Mouse (Mus musculus) MEL (cell line): ENCODE results near the gene Rpl18a.

ENCODE experiments used
- CHD2 ChIP-seq: IDR thresholded peaks from 2 replicates; pipeline ENCODE4 v1.6.1; 2011; ENCODE audit warnings: low read length, improper control_type of control experiment
- CTCF ChIP-seq, 3 experiments: IDR thresholded peaks in 2 of 3; conservative IDR thresholded peaks in 1 of 3; 2 replicates each; pipeline ENCODE4 v1.5.1; 2011 to 2012; ENCODE audit warnings: low read length in 3 of 3, low read depth in 2 of 3, mild to moderate bottlenecking in 2 of 3, improper control_type of control experiment in 1 of 3, inconsistent platforms in 1 of 3, mixed read lengths in 1 of 3, moderate library complexity in 1 of 3; ENCODE audit not compliant: control insufficient read depth in 1 of 3, insufficient read depth in 1 of 3, poor library complexity in 1 of 3, severe bottlenecking in 1 of 3
- EP300 ChIP-seq, 2 experiments: IDR thresholded peaks; 2 replicates each; pipeline ENCODE4 v1.6.1; 2011; ENCODE audit warnings: improper control_type of control experiment in 2 of 2, low read length in 2 of 2, low read depth in 1 of 2, mild to moderate bottlenecking in 1 of 2
- ETS1 ChIP-seq: IDR thresholded peaks from 2 replicates; pipeline ENCODE4 v1.6.1; 2012; ENCODE audit warnings: low read depth, mild to moderate bottlenecking, inconsistent platforms, low read length, improper control_type of control experiment, moderate library complexity
- JUND ChIP-seq: IDR thresholded peaks from 2 replicates; pipeline ENCODE4 v1.6.1; 2011; ENCODE audit warnings: low read depth, mild to moderate bottlenecking, improper control_type of control experiment, low read length
- KAT2A ChIP-seq: conservative IDR thresholded peaks from 2 replicates; pipeline ENCODE4 v1.6.1; 2012; ENCODE audit warnings: low read depth, low read length, improper control_type of control experiment, inconsistent platforms
- MEF2A ChIP-seq: IDR thresholded peaks from 2 replicates; pipeline ENCODE4 v1.6.1; 2014; ENCODE audit warnings: low read depth, mild to moderate bottlenecking, inconsistent platforms, low read length, improper control_type of control experiment; ENCODE audit not compliant: poor library complexity, insufficient replicate concordance, severe bottlenecking; ENCODE audit errors: extremely low read depth
- POLR2A ChIP-seq, 2 experiments: IDR thresholded peaks; 2 replicates each; pipeline ENCODE4 v1.6.1; 2011 to 2012; ENCODE audit warnings: low read length in 2 of 2, mild to moderate bottlenecking in 2 of 2, control low read depth in 1 of 2, improper control_type of control experiment in 1 of 2, low read depth in 1 of 2, moderate library complexity in 1 of 2; ENCODE audit not compliant: control insufficient read depth in 1 of 2, insufficient read depth in 1 of 2, poor library complexity in 1 of 2
- TCF12 ChIP-seq: IDR thresholded peaks from 2 replicates; pipeline ENCODE4 v1.6.1; 2014; ENCODE audit warnings: low read depth, mild to moderate bottlenecking, inconsistent platforms, low read length, improper control_type of control experiment, moderate library complexity

DNA sequence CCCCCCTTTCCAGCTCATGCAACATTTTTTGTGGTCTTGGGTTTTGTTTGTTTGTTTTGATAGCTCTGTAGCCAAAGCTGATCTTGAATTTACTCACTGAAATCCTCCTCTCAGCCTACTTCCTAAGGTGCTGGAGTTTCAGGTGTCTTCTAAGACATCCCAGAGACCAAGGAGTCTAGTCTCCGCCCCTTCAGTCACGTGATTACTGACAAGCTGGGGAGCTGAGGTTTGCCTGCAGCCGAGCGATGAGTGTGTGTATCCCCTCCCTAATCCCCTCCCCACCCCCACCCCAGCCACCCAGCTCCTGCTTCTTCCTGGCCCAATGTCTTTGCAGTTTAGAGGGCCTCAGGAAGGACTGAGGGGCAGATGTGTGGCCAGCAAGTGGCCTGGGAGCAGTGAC is 39.7 kb downstream of the Rpl18a start:
- no peak for TF ChIP-seq POLR2A (IDR thresholded peaks at IDR 0.05; ENCODE audit: control insufficient read depth in 1 of 2, insufficient read depth in 1 of 2, low read depth in 1 of 2, low read length in 2 of 2, poor library complexity in 1 of 2)
- TF ChIP-seq JUND, result no peak
- TF ChIP-seq CTCF (IDR thresholded peaks at IDR 0.05 in 2 of 3, conservative IDR thresholded peaks at IDR 0.05 in 1 of 3; ENCODE audit: control insufficient read depth in 1 of 3, insufficient read depth in 1 of 3, low read depth in 2 of 3, low read length in 3 of 3, poor library complexity in 1 of 3, severe bottlenecking in 1 of 3), result no peak
- no peak for TF ChIP-seq KAT2A
- TF ChIP-seq ETS1, result no peak
- no peak for TF ChIP-seq CHD2
- no peak for TF ChIP-seq EP300 (IDR thresholded peaks at IDR 0.05; ENCODE audit: low read depth in 1 of 2, low read length in 2 of 2)
- TF ChIP-seq MEF2A, result no peak
- TF ChIP-seq TCF12, result no peak
